Mouse (Mus musculus) liver (tissue): ENCODE results near the gene Cyp26c1.

Source experiments
- DNase-seq: peaks from one replicate; pipeline ENCODE4 v3.0.0-alpha.2; 2020; ENCODE audit warnings: mixed read lengths

The Cyp26c1 gene

DNA sequence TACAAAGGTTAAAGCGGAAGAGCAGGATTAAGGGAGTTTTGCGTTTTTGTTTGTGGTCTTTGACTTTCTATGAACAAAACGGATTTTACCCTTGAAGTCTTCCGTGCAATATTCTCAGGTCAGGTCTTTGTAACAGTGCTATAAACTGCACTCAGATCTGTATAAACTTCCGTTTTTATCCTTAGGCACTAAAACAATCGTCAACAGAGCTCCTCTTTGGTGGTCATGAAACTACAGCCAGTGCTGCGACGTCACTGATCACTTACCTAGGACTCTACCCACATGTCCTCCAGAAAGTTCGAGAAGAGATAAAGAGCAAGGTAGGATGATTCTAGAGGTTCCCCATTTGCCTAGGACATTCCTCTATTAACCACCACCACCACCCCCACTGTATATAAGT lies 14.3 kb downstream of the Cyp26c1 start:
- no peak for DNase-seq

DNA sequence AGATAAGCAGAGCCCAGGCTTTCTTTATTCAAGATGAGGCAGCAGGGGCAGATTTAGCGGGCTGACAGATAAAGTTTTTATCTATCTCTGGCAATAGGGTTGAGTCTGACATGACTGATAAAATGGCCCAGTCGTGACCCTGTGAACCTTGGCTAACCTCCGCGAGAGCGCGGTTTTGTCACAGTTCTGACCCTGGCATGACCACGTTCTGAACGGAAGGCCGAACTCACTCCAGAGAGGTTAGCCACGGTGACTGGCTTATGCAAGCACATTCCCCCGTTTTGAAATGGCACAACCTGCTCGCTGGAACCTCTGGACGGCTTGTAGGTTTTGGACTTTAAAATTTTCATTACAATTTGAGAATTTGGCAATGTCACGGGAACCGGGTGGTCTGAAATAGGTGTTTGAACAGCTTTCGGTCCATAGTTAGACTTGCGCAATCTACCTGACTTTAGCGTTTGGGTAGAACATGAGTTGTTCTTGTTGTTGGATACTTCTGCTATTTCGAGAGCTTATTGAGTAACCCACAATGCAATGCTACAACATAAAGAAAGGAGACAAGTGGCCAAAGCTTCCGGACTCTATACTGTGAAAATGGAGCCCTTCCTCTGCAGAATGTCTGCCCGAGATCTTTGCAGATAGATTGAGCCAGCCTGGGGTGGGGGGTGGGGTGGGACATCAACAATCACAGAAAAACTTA lies 17.1 kb downstream of the Cyp26c1 start:
- DNase-seq: peak; percentile 38

DNA sequence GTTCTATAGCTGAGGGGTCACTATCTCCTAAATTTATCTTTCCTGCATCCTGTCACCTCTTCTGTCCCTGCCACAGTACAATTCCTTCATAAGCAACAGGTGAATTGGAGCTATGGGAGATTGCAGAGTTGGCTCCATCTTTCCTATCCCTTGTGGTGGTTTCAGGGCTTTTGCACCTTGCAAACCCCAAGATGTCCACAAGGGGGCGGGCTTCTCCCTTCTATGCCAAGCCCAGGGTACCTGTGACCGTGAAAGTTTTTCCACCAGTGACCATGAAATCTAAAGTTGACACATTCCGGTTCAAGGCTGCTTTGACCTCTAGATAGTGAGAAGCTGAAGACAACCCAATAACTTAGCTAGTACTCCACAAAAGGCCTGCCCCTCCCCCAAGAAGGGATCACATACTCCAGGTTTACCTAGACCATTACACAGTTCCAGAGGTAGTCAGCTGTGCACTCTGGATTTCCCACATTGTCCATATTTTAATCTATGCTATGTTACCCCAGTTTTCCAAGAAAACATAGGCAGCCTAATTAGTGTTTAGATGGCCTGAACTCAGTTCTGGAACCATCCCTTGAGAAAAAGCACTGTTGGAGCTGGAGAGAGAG lies 18.6 kb downstream of the Cyp26c1 start:
- peak; percentile 69 for DNase-seq

DNA sequence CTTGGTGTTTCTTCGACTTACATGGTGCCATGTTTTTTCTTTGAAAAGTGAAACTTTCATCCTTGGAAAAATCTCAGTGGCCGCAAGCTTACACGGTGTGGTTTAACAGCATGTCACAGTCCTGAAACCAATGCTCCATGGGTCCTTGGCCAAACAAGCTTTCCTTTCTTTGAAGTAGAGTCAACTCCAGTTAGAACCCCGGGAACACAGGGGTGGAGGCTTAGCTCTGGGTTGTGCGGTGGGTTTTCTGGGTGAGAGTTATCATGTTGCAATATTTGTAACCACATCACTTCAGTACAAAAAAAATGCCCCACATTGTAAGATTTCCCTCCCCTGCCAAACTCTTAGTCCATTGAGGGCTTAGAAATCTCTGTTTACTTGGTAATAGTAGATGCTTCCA lies 20.3 kb downstream of the Cyp26c1 start:
- no peak for DNase-seq

DNA sequence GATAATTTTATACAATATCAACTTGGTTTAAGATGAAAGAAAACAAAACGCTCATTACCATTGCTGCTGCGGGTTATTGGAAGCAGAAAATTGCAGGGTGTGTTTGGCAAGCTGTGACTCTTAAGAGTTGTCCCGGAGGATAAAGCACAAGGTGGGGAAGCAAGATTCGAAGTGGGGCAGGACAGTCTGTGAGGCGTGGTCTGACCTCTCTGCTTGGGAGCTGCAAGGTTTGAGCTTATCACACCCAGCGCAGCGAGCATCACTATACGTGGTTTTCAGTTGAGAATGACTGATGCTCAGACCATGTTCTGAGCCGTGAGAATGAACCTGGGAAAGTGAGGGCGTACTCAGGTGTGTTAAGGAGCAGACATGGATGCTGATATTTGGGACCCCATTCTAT lies 29.3 kb downstream of the Cyp26c1 start:
- DNase-seq: no peak

DNA sequence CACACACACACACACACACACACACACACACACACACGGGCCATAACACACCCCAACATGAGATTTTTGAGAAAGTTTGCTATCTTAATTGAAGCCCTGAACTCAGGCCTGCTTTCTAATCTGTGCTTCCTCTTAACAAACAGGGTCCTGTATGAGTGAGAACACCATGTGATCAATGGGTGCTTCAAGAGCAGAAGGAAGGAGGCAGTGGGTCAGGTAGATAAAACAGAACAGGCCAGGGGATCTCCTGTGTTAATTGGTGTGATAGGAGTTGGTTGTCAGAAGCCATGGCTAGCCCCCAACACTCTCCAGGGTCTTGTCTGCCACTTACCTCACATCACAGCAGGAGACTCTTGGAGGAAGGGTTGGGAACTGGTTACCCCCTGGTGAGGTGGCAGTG lies 30.6 kb downstream of the Cyp26c1 start:
- DNase-seq: no peak

DNA sequence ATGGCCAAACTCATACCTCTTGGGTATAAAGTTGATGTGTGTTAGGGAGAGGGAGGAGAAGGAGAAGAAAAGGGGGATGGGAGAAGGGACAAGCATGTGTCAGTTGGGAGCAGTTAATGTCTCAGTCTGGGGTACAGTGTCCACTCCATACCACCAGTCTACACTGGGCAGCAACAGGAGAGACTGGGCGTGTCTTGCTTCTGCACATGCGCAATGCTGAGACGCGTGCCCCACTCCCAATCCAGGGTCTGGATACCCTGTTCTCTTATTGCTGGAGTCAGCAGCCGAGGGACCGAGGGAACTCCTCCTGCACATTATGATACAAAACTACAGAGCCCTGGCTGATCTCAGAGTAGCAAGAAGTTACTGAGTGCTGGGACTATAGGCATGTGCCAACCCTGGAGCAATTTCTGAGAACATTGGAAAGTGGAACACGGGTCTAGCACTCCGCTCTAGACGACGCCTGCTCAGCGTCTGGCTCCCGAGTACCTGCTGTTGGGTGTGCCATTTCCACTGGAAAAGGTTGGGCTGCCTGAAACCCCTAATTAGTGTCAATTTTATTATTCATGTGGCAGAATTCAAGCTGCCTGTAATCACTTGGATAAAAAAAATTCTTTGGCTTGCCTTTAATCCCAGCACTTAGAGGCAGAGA lies 31.3 kb downstream of the Cyp26c1 start:
- no peak for DNase-seq

DNA sequence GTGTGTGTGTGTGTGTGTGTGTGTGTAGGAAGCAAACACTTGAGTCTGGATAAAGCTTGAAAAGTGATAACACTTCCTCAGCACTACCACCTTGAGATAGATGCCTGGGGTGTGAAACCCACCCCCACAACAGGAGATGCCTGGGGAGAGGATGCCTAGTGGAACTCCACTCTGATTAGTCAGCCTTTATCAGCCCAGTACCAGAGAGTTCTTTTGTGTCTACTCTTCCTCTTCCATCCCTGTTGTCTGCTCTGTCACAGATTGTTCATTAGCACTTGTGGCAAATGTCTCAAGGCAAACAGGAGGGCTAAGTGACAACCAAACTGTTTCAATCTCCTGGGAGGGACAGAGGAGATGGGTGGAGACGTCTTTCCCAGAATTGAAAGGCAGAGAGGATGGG lies 33.8 kb downstream of the Cyp26c1 start:
- no peak for DNase-seq

DNA sequence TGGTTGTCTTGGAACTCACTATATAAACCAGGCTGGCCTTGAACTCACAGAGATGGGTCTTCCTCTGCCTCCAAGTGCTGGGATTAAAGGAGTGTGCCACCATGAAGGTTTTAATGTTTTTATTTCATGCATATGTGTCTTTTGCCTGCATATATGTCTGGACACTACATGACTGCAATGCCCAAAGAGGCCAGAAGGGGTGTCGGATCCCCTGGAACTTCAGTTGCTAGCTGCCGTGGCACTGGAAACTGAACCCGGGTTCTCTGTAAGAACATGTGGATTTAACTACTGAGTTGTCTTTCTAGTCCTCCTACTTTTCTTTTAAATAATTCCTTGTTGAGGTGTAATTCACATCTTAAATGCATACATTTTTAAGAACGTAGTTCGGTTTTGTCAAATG lies 39.2 kb downstream of the Cyp26c1 start:
- no peak for DNase-seq

DNA sequence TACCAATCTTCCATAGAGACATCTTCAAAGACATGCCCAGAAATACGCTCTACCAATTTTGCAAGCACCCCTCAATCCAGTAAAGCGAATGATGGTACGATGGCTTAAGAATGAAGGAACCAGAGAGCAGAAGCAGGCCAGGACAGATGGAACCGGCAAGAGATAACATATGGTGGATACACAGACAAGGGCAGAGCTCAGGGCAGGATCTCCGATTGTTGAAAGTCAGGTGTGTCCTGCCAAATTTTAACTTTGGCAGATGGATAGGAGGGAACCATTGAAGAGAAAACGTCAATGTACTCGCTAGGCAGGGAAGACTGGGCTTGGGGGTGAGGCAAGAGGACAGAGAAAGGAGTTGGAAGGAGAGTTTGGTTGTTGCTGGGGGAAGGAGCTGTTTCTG lies 41.2 kb downstream of the Cyp26c1 start:
- no peak for DNase-seq

DNA sequence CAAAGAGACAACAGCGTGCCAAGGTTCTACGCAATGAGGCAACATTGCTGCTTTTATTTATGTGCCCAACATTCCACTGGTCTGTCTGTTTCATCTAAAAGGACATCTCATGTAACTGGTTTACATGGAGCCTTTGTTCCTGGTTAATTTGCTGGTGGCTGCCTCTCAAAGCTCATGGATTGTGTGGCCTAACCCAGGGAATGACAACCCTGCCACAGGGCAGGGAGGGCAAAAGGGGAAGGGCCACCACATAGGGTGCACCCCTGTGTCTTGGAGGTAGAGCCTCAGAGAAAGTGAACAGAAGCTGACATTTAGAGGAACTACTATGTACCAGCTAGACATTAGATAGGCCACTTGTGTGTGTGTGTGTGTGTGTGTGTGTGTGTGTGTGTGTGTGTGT lies 42.0 kb downstream of the Cyp26c1 start:
- DNase-seq: no peak

DNA sequence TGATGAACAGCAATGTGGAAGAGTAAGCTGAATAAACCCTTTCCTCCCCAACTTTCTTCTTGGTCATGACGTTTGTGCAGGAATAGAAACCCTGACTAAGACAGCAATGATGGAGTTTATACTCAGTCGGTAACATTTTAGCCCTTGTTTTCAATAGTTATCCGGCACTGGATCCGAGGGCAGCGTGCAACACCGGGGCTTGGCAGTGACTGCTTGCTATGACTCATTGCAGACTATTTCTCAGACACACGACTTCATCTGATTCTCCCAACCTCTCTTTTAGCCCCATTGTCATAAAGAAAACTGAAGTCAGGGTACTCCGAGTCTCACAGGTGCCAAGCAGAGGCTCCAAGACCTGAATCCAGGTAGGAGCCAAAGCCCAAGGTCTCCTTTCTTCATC lies 50.0 kb downstream of the Cyp26c1 start:
- DNase-seq: no peak

DNA sequence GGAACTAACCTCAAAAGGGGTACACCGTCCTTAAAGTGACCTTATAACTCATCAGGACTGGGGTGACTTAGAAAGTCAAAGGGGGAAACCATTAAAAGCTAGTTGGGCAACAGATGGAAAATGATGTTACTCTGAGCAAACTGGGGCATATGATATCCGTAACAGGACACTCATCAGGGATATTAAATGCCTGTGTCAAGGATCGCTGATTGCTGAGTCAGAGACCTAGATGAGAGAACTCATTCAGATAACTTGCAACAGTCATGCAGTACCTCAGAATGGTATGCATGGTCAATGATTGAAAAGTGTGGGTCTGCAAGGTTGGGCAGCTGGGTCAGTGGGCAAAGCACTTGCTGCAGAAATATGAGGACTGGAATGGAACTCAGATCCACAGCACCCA lies 53.2 kb downstream of the Cyp26c1 start:
- DNase-seq: no peak

DNA sequence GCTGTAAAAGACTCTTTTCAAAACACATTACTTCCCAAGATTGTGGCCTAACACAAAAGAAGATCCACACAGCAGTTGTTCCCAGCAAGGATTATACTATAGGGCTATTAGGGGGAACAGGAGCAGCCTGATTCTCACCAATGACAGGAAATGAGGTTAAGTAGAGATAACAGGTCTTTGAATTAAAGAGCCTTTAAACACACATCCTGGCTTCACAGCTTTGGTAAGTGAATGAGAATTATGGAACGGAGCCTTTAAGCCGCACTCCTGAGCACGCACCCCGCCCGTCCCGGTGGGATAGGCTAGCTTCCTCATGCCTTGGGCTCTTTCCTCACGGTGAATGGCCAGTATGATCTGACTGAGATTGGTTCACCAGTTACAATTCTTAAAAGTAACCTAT lies 54.7 kb downstream of the Cyp26c1 start:
- DNase-seq: no peak
